Mouse (Mus musculus) heart, adult 2 months (tissue): ENCODE measurements around the gene Arl1.

ENCODE experiments used
- CTCF ChIP-seq: fragments of 200-600 bp; IDR thresholded peaks from 2 replicates; pipeline ENCODE4 v1.8.1; 2022; ENCODE audit warnings: antibody characterized with exemption, mild to moderate bottlenecking, moderate library complexity
- EP300 ChIP-seq: fragments of 200-500 bp; IDR thresholded peaks from 2 replicates; pipeline ENCODE4 v1.6.1; 2011; ENCODE audit warnings: low read depth, low read length, control low read depth; ENCODE audit not compliant: insufficient read depth
- POLR2A ChIP-seq: fragments of 200-500 bp; IDR thresholded peaks from 2 replicates; pipeline ENCODE4 v1.6.1; 2011; ENCODE audit warnings: mild to moderate bottlenecking, low read depth, low read length, control low read depth; ENCODE audit not compliant: insufficient read depth

GRCm38 (mm10) chr10:88712359-88712758 lies 18.3 kb upstream of the Arl1 start:
- no peak for TF ChIP-seq EP300
- TF ChIP-seq POLR2A, result no peak
- TF ChIP-seq CTCF, result no peak
